Mouse (Mus musculus): ENCODE results near the gene Calm5. TPM values are rescaled to one million over a fixed set of nuclear protein-coding genes. Genes with fewer than 3 reads are reported as not detected.
"Not testable (repeated sequence)": the region's sequence is repeated elsewhere in the genome, so short reads cannot be mapped to it uniquely, and the experiment has no call there.

Calm5 gene
- total RNA-seq, 2 experiments from 2014 or later: not detected

DNA sequence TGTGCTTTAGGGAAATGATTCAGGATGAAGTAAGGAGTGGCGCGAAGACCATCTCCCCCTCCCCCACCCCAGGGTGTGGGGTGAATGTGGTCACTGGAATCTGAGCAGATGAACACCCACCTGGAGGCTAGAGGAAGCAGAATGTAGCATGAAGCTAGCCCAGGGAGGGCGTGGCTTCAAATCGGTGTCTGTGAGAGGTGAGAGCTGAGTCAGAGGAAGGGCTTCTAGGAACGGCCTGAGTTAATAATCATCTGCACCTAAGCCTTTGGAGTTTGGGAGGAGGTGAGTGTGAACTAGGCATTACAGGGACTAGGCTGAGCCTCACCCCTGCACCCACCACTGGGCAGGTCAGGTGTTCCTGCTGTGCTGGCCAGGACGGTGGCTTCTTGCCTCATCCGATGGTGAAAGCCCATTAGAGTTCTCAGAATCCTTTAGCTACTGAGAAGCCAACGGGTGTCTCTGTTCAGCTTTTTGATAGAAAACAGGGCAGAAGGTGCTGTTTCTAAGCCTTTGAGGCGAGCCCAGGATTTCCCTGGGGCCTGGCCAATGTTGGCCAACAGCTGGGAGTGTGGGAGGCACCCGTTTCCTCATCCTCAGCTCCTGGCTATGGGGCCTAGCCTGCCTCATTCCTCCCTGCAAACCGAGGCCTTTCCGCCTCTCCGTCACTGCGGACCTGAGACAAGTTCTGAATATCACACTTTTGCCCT, 11.8 kb downstream of the Calm5 start:
- peak; percentile 7; the same call in 1 of the 2 replicates for ATAC-seq (replicated peaks; ENCODE audit: poor library complexity)

- ATAC-seq (replicated peaks; ENCODE audit: poor library complexity): peak; percentile 40
Measured at GRCm38 (mm10) chr13:3866355-3867052, 12.5 kb downstream of the Calm5 start.

DNA sequence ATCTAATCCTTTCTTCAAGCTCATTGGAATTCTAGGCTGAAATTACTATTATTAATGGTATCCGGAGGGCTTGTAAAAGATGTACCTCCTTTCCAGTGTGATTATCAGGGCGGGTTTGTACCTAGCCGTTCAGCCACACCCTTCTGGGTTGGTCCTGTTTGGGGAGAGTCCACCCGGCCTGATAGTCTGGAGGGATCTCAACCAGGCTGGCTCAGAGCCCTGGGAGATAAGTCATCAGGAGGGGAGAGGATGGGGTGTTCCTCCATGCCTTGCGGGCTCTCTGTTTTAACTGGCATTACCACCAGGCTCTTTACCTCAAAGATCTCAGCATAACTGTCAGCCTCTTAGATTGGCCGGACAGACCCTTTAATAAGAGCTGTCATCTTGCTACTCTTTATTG, 13.2 kb downstream of the Calm5 start:
- ATAC-seq (replicated peaks; ENCODE audit: poor library complexity): peak; percentile 59

GRCm38 (mm10) chr13:3869901-3870300, 15.9 kb downstream of the Calm5 start:
- no peak for ATAC-seq (replicated peaks; ENCODE audit: poor library complexity)

DNA sequence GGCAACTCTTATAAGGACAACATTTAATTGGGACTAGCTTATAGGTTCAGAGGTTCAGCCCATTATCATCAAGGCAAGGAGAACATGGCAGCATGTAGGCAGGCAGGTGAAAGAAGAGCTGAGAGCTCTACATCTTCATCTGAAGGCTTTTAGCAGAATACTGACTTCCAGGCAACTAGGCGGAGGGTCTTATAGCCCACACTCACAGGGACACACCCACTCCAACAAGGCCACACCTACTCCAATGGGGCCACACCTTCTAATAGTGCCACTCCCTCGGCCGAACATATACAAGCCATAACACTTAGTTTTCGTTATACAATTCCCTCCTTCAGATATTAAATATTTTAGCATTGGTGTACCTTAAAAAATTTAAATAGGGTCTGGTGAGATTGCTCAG, 18.9 kb downstream of the Calm5 start:
- ATAC-seq (replicated peaks; ENCODE audit: poor library complexity): no peak

- ATAC-seq (replicated peaks; ENCODE audit: poor library complexity): no peak
Measured at GRCm38 (mm10) chr13:3876448-3876847, 22.5 kb downstream of the Calm5 start.

- ATAC-seq (replicated peaks; ENCODE audit: poor library complexity): no peak
Measured at GRCm38 (mm10) chr13:3877185-3877584, 23.2 kb downstream of the Calm5 start.

GRCm38 (mm10) chr13:3877679-3878220, 23.8 kb downstream of the Calm5 start:
- no peak for ATAC-seq (replicated peaks; ENCODE audit: poor library complexity)

- ATAC-seq (replicated peaks; ENCODE audit: poor library complexity): no peak
Measured at GRCm38 (mm10) chr13:3886663-3887062, 32.7 kb downstream of the Calm5 start.

GRCm38 (mm10) chr13:3889111-3889510, 35.1 kb downstream of the Calm5 start:
- no peak for ATAC-seq (replicated peaks; ENCODE audit: poor library complexity)

DNA sequence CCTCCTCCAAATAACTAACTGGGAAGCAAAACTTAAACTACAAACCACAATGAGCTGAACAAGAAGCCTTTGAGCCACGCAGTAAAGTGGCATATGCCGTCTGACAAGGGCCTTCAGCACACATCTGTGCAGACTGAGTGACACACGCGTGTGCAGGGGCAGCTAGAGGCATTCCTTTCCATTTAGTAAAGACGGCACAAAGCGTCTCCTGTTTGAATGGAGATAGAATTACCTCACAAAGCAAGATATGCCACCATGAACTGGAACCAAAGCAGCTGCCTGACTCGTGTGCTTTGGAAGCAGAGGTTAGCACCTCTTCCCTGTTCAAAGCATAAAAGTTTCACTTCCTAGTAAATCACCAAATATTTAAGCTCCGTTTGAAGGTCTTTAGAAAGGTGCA, 36.1 kb downstream of the Calm5 start:
- ATAC-seq (replicated peaks; ENCODE audit: poor library complexity): no peak

- ATAC-seq (replicated peaks; ENCODE audit: poor library complexity): no peak
Measured at GRCm38 (mm10) chr13:3891479-3892087, 37.6 kb downstream of the Calm5 start.

DNA sequence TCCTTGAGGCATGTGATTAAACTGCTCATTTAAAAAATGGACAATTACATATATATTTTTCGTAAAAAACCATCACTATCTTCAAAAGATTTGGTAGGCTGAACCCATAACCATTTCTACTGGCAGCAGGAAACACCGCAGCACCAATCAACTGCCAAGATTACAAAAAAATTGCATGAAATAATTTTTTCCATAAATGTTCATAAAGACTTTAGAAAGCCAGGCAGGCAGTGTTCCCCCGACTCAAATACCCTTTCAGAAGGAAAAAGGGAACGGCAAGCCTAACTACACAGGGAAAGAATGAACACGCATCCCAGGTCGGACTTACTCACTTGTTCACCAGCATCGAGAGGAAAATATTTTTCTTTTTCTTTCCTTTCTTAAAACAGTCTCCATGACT, 38.6 kb downstream of the Calm5 start:
- ATAC-seq (replicated peaks; ENCODE audit: poor library complexity): no peak

DNA sequence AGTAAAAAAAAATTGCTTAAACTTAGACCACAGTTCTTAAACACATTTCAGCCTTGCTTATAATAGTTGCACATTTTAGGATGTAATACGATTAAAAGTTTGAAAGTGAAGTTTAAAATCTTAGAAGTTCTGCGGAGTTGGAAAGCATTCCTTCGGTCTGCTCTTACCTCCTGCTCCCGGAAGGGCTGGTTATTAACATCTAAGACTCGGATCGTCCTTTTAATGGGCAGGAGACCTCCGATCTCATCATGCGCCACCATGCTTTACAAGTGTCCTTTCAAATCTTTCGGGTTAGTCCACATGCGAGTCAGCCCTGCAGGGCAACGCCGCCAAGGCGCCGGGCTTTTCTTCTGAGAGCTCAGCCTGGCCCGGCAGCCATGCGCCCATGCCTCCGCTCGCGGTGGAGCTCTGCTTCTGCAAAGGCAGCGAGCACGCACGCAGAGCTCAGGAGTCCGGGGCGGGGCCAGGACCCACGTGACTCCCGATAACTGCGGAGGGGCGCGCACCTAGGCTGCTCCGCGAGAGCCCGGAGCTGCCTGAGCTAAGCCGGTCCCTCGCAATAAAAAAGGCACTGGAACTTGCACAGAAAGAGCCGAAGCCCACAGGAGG, 39.3 kb downstream of the Calm5 start:
- peak; percentile 85 for ATAC-seq (replicated peaks; ENCODE audit: poor library complexity)

DNA sequence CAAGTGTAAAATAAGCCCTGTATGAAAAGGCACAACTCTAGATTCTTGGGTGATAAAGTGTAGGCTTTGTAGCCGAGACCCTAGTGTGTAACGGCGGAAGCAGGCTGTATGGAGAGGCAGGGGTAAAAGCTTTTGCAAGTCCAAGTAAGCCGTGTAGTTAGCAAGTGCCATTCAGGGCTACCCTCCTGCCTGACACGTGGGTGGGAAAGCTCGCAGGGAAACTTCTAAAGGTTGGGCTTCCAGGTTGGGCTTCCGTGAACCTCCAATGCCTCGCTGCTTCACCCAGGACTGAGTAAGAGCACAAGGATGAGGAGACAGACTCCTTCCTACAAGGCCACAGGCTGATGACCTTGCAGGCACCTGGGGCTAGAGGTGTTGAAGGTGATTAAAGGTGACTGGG, 40.6 kb downstream of the Calm5 start:
- no peak for ATAC-seq (replicated peaks; ENCODE audit: poor library complexity)

- peak; percentile 49 for ATAC-seq (replicated peaks; ENCODE audit: poor library complexity)
Measured at GRCm38 (mm10) chr13:3895397-3895980, 41.5 kb downstream of the Calm5 start.

- no peak for ATAC-seq (replicated peaks; ENCODE audit: poor library complexity)
Measured at GRCm38 (mm10) chr13:3896032-3896431, 42.1 kb downstream of the Calm5 start.

DNA sequence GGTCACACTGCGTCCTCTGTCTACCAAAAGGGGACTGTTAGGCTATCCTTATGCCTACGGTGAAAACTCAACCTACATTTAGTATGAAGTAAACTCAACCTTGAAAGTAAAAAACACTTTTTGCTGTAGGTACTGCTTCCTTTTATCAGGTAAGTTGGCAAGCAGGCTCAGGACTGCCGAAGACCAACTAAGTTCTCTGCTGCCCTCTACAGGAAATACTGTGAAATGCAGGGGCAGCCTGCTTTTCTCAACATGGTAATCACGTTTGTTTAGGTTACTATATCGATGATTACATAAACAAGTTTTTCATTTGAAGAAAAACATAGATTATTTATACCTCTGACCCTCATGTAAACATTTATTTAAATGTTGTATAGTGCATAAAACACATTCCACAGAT, 42.9 kb downstream of the Calm5 start:
- ATAC-seq (replicated peaks; ENCODE audit: poor library complexity): peak; percentile 53

- not testable (repeated sequence) for ATAC-seq (replicated peaks; ENCODE audit: poor library complexity)
Measured at GRCm38 (mm10) chr13:3898202-3898601, 44.2 kb downstream of the Calm5 start.

DNA sequence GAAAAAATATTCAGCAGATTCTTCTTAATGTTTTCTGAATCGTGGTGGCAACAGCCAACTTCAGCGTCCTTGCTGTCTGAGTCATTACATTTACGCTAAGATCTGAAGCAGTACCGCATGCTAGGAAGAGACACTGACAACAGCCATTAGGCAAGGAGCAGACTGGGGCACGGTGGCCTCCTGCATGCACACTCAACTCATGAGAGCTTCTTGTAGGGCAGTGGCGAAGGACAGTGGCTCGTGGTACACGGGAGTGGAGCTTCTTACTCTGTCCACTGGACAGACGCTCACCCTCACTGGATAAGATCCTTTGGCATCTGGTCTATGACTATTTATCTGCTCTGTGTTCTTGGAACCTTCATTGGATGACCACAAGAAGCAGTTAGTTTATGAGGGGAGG, 45.3 kb downstream of the Calm5 start:
- ATAC-seq (replicated peaks; ENCODE audit: poor library complexity): no peak

All from megakaryocyte progenitor cell, adult 5-6 weeks (primary cell).